Mouse (Mus musculus) embryonic stem cell, embryonic (primary cell): ENCODE measurements around the gene C2cd6.

Source experiments
- CTCF ChIA-PET, 4 experiments: fragments of 300-600 bp in 2 of 4; fragments of 350-600 bp in 2 of 4; sonication (Branson Sonifier 250); formaldehyde crosslinking; loops; one replicate each; lab custom pipeline; 2022; ENCODE audit warnings: inconsistent platforms in 2 of 4; lab: Charles Lee
- POLR2A ChIA-PET, 4 experiments: fragments of 300-600 bp in 2 of 4; fragments of 350-600 bp in 2 of 4; sonication (Branson Sonifier 250); formaldehyde crosslinking; loops; one replicate each; lab custom pipeline; 2022; ENCODE audit warnings: antibody characterized with exemption in 4 of 4, inconsistent platforms in 1 of 4; lab: Charles Lee

C2cd6 gene

DNA sequence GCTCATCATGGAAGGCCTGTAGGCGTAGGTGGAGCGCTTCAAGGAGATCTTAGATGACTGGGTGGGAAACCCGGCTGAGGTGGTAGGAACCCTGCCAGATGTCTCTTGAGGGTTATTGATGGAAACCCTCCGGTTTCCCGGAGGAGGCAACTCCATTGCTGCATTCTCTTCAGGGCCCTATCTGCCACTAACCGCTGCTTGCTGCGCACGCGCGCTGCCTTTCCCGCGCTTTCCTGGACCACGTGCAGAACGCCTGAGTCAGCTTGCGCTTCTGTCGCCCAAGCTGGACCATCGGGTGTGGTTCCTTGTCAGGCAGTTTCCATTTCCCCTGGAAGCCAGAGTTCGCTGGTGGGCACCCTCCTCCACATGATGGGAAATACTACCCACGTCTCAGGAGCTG lies at the start of gene C2cd6:
Gene C2cd6, minus strand, starts transcription at position 196 of the 400 bp plus-strand sequence.
- ChIA-PET POLR2A (no interaction called here), CTCF (no interaction called here)

DNA sequence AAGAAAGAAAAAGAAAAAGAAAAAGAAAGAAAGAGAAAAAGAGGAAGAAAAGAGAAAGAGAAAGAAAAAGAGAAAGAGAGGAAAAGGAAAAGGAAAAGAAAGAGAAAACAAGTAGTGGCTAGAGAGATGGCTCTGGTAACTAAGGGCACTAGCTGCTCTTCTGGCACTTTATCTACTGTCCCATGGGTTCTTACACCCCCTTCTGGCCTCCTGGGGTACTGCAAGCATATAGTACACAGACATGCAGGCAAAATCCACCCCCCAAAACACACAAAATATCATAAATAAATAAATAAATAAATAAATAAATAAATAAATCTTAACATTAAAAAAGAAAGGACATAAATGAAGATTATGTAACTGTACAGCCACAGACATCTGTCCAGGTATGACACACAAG lies 48.1 kb upstream of the C2cd6 start:
- ChIA-PET POLR2A (interaction anchor here in 2 of 4 experiments (0.8 to 1.0 kb wide), 2 partner anchors 94 to 95 kb away, joined by 4 to 7 read pairs; partner anchors contain the start of gene Als2 (in 1 of the 2)), CTCF (interaction anchor here (0.6 to 1.9 kb wide), 30 partner anchors 8 to 606 kb away, joined by 3 to 16 read pairs (median 4); partner anchors contain the start of gene Als2 (in 2 of the 4))

DNA sequence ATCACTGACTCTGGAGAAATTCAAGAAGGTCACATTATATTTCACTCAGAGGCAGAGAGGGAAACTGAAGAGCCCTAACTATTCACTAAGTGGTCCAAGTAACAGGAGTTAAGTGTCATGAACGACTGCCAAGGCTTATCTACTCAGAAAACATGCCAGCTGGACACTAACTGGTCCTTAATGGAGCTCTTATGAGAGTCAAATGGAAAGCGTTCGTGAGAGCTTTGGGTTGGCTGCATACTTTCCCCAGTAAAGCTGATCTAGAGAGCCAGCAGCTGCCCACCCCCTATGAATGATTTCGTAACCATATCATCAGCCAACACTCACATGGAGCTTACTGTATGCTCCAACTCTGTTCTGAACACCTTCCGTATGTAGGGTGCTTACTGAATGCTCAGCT lies 39.7 kb upstream of the C2cd6 start:
- POLR2A ChIA-PET, result interaction anchor here in 2 of 4 experiments (0.7 to 1.2 kb wide), 3 partner anchors 11 to 127 kb away, joined by 3 read pairs; no protein-coding TSS in a partner anchor
- CTCF ChIA-PET, result interaction anchor here in 1 of 4 experiments (2.9 kb wide), 1 partner anchor 8 kb away, joined by 8 read pairs; no protein-coding TSS in a partner anchor

DNA sequence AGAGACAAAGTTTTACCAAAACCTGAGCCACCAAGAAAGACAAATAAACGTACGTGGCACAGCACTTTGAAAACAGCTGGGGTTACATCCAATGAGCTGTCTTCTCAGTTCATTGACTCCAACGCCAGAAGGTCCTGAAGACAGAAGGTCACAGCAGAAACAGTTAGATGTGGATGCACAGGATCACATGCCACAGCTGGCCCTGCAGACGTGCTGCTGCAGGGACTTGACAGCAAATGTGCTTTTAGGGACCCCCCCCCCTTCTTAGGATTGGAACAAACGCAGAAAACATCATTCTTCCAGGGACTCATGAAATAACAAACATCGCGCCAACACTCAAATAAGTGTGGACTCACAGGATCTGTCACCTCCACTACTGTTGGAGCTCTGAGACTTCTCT lies 34.2 kb upstream of the C2cd6 start:
- ChIA-PET POLR2A (no interaction called here), CTCF (interaction anchor here in 1 of 4 experiments (1.2 to 1.5 kb wide), 2 partner anchors 14 to 494 kb away, joined by 3 to 4 read pairs; no protein-coding TSS in a partner anchor)

DNA sequence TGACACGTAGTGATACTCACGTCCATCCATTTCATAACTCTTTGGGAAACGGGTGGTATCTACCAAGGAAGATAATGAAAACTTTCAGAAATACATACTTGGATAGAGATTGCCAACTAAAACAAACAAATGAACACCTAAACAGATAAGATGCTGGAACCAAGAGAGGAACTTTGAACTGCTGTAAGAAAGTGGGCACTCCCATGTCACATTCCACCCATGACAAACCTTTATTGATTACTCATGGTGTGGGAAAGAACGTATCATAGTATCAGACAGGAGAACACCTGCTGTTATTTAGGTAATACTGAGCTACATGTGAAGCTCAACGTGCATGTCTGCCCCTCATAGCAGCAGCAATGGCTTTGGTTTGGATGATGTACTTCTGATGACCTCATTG lies 30.9 kb upstream of the C2cd6 start:
- POLR2A ChIA-PET, result no interaction called here

DNA sequence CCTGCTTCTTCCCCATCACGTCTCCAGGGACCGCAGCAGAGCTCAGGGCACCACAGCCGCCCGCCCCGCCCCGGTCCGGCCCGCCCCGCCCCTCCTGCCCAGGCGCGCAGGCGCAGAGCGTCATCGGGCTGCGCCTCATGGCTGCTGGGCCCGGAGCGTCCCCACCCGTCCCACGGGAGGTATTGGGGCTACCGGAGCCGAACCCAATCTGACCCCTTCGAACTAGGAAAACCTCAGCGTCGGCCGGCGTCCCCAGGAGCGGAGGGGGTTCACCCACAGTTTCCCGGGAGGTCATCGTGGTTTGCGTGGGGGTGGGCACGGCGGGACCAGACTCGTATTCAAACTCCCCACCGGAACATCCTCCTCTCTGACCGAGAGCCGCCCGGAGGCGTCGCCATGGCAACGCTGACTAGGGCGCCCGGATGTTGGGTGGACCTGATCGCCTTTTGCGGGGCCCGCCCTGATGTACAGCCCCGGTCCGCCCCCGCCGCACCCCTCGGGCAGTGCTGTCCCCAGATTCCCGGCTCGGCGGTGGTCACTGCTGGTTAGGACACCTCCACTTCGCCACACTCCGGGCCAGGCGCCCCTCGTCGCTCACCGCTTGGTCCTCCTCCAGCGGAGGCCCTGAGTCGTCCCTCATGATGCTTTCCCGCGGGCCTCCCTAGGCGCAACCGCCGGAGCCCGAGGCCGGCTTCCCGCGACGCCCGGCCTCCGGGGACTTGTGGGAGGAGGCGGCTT lies 25.2 kb upstream of the C2cd6 start, which contains the start of gene Tmem237:
Gene Tmem237, minus strand, starts transcription at position 689 of the 738 bp plus-strand sequence.
- ChIA-PET POLR2A (interaction anchor here in 3 of 4 experiments (0.6 to 1.4 kb wide), 9 partner anchors 9 to 695 kb away, joined by 3 to 11 read pairs (median 4); partner anchors contain the start of genes Stradb (in 2 of the 3), Trak2 (in 2 of the 3) and Als2 (in 1 of the 3)), CTCF (interaction anchor here in 3 of 4 experiments (0.8 to 1.6 kb wide), 3 partner anchors 11 to 620 kb away, joined by 3 to 8 read pairs (median 4); partner anchors contain the start of gene Als2 (in 1 of the 3))

More for the DNA sequence above, 30.9 kb upstream of the C2cd6 start:
- CTCF ChIA-PET, result no interaction called here

DNA sequence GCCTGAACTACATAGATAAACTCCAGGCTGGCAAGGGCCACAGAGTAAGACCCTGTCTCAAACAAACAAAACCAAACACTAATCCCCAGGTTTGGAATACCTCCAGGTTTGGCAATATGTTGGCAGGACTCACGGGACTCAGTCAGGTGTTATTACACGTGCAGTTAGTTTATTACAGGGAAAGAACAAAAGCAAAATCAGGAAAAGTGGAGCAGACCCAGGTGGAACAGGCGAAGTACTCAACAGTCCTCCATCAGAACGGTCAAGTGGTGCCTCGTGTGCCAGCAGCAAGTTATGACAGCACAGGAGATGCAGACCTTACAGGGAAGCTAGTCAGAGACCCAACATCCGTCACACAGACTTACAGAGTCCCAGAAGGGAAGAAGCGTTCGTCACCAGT lies 15.8 kb upstream of the C2cd6 start:
- ChIA-PET POLR2A (interaction anchor here in 1 of 4 experiments (0.9 to 1.2 kb wide), 2 partner anchors 9 to 10 kb away, joined by 3 to 4 read pairs; no protein-coding TSS in a partner anchor), CTCF (no interaction called here)

DNA sequence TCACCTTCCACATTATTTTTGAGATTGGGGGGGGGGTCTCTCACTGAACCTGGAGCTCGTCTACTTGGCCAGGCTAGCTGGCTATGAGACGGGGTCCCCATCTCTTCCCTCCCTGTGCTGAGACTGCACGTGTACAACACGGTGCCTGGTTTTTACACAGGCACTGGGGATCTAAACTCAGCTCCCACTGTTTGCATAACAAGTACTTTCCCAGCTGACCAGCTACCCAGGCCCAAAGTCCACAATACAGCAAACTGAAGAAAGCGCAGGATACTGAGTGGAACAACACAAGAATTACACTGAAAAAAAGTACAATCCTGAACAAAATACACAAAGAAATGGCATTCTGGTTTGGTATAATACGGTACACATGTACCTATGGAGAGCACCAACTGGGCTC lies 7.4 kb upstream of the C2cd6 start:
- POLR2A ChIA-PET, result interaction anchor here in 1 of 4 experiments (0.9 kb wide), 1 partner anchor 97 kb away, joined by 3 read pairs; no protein-coding TSS in a partner anchor
- CTCF ChIA-PET, result interaction anchor here in 1 of 4 experiments (0.6 kb wide), 1 partner anchor 537 kb away, joined by 4 read pairs; no protein-coding TSS in a partner anchor

DNA sequence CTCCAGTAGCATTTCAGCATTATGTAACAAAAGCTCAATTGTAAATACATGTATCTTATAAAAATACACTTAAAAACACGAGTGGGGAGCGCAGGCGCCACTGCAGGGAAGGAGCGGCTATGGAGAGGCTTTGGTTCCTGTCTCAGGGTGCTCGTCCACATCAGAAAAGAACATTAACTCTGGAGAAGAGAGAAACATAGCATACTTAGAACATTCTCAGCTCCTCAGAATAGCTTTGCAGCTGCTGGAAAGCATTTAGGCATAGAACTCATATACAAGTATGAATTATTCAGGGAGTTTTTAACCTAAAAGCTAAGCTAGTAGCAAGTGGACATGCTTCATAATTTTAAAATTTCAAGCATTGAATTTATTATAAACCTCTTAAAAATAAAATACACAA lies 6.3 kb upstream of the C2cd6 start:
- ChIA-PET CTCF (no interaction called here), POLR2A (interaction anchor here in 1 of 4 experiments (0.9 kb wide), 1 partner anchor 22 kb away, joined by 3 read pairs; no protein-coding TSS in a partner anchor)

DNA sequence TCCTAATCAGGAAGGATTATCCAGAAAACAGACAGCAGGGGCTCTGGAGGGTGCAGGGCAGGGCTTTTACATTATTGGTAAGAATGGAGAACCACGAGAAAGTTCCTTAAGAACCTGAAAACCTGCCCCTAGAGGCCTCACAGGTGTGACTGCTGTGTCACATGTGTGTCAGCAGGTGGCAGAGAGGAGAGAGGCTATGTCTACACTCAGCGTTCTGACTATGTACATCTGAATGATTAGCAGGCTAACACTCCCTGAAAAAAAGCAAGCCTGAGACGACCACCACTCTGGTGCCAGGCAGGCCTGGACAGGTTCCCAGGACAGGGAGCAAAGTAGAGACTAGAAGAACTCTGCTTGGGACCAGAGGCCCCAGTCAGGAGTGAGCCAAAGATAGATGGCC lies 23.8 kb downstream of the C2cd6 start:
- ChIA-PET POLR2A (interaction anchor here in 1 of 4 experiments (2.1 kb wide), 1 partner anchor 167 kb away, joined by 7 read pairs; the partner anchor contains the start of gene Als2), CTCF (interaction anchor here in 2 of 4 experiments (0.9 to 1.2 kb wide), 3 partner anchors 72 to 167 kb away, joined by 3 to 4 read pairs (median 3); partner anchors contain the start of gene Als2 (in 1 of the 2))

DNA sequence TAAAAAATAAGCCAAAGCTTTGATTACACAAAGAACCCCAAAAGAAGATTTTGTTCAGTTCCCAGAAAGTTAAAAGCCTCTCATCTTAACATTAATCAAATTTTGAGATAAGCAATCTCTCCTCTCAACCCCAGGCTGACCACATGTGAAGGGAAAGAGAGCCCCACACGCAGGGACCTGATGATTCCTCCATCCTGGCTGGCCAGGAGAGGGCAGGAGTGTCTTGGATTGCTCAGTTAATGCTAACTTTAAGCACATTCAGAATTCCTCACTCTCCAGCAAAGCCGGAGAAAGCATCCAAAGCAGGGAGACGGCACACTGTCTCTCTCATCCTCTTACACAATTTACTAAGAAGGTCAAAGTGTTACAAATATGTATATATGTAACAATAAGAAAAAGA lies 26.7 kb downstream of the C2cd6 start:
- CTCF ChIA-PET, result no interaction called here
- POLR2A ChIA-PET, result no interaction called here

DNA sequence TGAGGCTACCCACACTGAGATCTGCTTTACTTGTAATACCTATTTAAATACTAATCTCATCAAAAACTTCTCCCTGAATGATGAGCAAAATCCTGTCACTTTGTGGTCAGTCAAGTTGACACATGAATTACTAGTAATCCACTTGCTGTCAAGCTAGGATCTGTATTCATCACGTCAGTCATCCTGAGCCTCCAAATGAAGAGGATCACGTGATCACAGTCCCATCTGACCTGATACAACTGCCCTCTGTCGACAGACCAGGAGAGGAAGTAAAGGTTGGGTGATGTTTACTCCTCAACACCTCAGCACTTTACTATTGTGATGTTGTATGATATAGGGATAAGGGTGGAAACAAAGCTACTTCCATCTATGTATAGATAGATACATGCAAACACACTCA lies 31.0 kb downstream of the C2cd6 start:
- POLR2A ChIA-PET, result interaction anchor here in 1 of 4 experiments (1.1 kb wide), 1 partner anchor 55 kb away, joined by 3 read pairs; no protein-coding TSS in a partner anchor
- CTCF ChIA-PET, result interaction anchor here in 1 of 4 experiments (0.6 kb wide), 1 partner anchor 253 kb away, joined by 3 read pairs; no protein-coding TSS in a partner anchor

DNA sequence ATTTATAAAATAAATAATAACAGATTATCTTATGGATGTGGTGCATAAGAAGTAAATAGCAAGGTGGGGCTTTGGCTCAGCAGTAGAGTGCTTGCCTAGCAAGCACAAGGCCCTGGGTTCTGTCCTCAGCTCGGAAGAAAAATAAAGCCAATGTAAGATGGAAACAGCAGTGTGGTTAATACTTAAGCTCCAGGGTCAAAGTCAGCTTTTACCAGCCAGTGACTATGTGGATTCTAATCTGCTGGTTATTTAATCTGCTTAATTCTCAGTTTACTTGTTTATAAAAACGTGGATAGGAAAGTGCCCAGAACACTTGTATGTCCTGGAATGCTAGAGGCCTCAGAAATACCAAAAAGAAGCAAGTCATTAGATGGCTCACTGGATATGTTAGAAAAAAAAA lies 37.7 kb downstream of the C2cd6 start:
- ChIA-PET POLR2A (no interaction called here), CTCF (no interaction called here)

DNA sequence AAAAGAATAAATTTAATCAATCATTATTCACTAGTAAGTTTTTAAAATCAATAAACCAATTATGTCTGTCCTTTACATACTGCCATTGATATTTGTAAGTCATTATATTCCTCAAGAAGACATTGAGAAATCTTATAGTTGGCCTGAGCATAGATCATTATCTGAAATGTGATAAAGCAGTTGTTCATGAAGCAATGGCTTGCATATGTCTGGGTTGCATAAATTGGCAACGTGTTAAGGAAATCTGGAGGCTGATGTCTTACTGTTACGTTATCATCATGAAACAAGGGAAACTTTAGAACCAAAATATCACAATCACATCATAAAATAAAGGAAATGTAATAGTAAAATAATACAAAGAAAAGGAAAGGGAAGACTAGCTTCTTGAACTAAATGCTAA lies 43.4 kb downstream of the C2cd6 start:
- ChIA-PET POLR2A (no interaction called here), CTCF (no interaction called here)

DNA sequence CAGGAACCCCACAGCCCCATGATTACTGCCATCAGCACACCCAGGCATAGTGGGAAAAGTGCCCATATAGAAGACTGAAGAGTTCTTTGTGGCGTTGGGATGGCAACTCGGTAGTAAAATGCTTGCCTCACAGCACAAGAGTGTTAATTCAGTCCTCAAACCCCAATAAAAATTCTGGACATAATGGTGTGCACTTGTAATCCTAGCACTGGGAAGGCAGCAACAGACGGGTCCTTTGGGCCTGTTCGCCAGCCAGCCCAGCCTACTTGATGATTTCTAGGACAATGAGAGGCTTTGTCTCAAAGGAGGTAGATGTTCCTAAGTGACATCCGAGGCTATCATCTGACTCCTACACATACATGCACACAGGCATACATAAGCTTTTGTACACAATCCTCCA lies 57.0 kb downstream of the C2cd6 start:
- ChIA-PET POLR2A (no interaction called here), CTCF (no interaction called here)

DNA sequence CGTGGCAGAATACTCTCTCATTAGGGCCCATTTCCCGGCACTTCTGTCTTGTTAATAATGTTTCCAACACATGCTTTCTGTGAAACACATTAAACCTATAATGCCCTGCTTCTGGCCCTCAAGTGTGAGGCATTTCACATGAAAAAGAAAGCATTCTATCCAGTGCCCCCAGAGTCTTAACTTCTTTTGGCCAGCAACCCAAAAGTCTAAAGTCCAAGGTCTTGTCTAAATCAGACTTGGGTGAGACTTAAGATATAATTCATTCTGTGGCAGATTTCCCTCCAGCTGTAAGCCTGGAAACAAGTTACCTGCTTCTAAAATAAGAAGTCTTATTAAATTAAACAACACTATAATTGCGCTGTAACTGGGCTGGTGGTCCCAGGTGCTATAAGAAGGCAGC lies 73.1 kb downstream of the C2cd6 start:
- ChIA-PET POLR2A (no interaction called here), CTCF (no interaction called here)

DNA sequence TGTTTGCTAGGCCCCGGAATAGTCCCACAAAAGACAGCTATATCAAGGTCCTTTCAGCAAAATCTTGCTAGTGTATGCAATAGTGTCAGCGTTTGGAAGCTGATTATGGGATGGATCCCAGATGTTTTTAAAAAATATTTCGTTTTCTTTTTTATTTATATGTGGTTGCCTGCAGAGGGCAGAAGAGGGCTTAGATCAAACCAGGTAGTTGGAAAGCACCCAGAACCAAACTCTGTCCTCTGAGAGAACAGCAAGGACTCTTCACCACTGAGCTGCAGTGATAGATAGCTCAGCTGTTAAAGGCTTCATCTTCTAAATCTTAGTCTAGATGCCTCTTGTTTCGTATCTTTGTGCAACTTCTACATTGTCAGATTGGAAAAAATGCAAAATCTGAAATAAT lies 85.5 kb downstream of the C2cd6 start:
- POLR2A ChIA-PET, result interaction anchor here in 2 of 4 experiments (0.6 to 1.2 kb wide), 2 partner anchors 229 to 509 kb away, joined by 3 read pairs; no protein-coding TSS in a partner anchor
- CTCF ChIA-PET, result interaction anchor here in 2 of 4 experiments (0.7 to 1.3 kb wide), 2 partner anchors 134 to 1184 kb away, joined by 3 to 4 read pairs; no protein-coding TSS in a partner anchor
